Mouse (Mus musculus) left cerebral cortex, adult 9 months (tissue): ENCODE data around the gene Pbx4.

Experiments used
- DNase-seq, 2 experiments: peaks; one replicate each; pipeline ENCODE4 v3.0.0; 2022; ENCODE audit warnings: low spot score in 2 of 2

Gene Pbx4

DNA sequence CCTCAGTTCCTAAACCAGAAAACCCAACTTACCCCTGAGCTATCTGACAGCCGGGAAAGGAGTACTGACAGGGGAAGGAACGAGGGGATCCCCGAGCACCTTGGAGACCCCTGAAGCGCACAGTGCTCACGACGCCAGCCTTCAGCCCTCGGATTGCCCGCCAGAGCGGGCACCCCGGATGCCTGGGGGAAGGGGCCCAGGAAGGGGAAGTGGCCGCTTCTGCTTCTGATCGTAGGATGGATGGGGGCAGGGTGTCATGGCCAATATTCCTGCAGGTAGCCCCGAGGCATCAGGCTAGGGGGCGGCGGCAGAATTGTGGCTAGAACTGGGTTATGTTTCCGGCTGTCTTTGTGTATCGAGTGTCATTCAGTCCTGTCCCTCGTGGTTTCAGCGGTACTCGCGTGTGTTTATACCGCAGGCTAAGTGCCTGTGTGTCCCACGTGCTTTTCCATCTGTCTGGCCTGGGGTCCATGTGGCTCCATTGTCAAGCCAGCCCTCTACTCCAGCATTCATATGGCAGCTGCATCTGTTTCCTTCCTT, 23.4 kb upstream of the Pbx4 start:
- peak in 1 of 2 experiments; percentile 30 for DNase-seq

DNA sequence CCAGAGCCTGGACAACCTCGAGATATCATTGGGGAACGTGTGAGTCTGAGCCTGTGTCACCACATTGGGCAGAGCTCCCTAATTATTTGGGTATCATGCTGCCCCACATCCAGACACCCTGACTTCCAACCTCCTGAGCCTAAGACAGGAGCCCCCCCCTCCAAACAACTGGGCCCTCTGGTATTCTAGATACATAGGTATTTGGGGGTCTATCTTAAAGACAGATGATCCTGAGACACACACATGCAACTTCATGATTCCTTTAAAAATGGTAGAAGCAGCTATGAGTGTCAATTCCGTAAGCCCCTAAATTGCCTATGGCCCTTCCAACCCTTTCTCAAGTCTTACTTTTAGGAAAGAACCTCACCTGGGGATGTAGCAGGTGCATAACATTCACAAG, 22.5 kb upstream of the Pbx4 start:
- no peak for DNase-seq

DNA sequence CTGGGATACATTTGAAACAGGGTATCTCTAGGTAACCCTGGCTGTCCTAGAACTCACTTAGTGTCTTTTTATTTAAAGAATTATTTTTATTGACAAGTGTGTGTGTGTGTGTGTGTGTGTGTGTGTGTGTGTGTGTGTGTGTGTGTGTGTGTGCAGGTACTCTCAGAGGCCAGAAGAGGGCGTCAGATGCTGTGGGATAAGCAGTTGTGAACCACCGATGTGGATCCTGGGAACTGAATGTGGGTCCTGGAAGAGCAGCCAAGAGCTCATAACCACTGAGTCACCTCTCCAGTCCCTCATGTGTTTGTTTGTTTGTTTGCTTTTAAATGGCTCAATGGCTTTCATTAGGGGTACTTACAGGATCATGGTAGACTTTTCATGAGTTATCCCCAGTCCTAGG, 17.4 kb upstream of the Pbx4 start:
- DNase-seq = no peak

DNA sequence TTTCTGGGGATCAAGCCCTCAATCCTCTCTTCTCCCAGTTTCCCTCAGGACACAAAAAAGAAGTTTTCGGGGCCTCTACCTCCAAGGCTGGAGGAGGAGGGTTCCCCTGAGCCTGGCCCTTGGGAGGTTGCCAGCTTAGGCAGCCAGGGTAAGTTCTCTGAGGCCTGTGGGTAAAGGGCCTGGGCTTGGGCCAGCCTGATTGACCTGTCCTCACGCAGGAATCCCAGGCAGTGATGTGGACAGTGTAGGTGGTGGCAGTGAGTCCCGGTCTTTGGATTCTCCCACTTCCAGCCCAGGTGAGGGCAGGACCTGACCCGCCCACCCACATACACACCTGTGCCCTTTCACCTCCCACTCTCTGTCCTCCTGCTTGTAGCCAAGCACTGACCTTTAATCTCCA, 16.9 kb upstream of the Pbx4 start:
- DNase-seq = no peak

DNA sequence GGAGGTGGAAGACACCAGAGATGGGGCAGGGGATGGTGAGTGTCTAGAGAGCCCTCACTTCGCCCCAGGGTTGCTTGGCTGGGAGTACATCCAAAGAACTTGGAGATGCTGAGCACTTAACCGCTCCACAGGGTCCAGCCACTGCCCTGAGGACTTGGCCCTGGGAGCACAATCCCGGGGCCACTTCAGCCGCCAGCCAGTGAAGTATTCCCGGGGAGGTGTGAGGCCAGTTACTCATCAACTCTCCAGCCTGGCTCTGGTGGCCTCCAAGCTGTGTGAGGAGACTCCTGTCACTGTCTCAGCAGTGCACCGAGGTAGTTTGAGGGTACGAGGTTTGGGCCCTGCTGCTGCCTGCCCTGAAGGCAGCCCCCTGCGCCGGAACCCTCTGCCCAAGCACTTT, 11.8 kb upstream of the Pbx4 start:
- no peak for DNase-seq

DNA sequence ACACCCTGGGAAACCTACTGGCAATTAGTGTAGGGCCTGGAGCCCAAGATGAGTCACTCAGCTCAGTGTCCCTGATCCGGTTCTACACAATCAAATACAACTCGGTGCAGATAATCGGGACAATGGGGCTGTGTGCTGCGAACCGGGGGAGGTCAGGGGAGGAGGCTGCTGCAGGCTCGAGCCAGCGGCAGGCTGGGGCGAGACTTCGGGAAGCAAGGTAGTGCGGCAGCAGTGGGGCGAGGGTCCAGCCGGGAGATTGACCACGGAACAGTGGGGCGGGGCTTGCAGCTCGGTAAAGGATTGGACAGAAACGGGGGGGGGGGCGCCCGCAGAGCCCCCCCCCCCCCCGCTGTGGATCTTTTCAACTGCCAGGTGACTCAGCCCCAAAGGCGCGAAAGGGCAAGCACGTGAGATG, 10.3 kb upstream of the Pbx4 start:
- DNase-seq = no peak

DNA sequence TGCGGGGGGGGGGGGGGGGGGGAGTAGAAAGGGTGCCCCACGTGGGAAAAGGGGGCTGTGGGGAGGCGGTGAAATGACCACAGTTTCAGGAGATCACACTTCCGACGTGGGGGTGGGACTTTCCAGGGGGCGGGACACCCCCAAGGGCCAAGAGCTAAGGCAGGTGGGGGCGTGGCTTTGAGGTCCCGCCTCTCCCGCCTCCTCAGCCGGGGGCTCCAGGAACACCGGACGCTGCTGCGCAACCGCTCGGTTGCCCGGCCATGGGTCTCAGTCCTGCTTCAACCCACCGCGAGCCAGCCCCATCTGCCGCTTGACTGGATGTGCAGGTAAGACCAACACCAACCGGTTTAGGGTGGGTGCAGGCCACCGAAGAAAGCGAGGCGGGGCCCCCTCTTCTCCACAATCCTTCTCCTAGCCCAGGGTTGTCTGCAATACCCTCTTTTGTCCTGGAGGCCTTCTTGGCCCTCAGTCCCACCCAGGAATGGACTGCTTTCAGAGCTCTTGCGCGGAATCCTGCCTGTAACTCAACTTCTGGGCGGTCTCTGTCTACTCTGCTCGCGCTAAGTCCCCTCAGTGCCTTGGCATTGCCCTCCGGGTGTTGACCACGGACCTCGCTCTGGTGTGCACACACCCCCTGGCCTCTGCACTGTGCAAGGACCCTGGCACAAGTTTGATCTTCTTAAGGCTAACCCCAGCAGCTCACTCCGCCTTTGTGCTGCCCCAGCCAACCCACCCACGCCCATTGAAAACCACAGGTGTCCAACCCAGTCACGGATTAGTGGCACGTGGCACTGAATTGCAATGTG, 9.7 kb upstream of the Pbx4 start, which contains the start of gene Lpar2:
Lpar2 (plus strand) TSS at position 44 of the 806 bp plus-strand sequence.
- DNase-seq = no peak

DNA sequence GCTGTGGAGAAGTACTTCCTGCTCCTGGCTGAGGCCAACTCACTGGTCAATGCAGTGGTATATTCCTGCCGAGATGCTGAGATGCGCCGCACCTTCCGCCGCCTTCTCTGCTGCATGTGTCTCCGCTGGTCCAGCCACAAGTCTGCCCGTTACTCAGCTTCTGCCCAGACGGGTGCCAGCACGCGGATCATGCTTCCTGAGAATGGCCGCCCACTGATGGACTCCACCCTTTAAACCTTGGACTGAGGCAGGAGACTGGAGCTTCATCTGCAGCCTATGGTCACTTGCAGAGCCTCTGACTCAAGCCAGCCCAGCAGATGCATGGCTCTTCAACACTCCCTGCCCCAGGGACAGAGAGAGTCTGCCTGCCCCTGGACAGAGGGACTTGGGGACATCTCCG, 5.9 kb upstream of the Pbx4 start:
- no peak for DNase-seq

DNA sequence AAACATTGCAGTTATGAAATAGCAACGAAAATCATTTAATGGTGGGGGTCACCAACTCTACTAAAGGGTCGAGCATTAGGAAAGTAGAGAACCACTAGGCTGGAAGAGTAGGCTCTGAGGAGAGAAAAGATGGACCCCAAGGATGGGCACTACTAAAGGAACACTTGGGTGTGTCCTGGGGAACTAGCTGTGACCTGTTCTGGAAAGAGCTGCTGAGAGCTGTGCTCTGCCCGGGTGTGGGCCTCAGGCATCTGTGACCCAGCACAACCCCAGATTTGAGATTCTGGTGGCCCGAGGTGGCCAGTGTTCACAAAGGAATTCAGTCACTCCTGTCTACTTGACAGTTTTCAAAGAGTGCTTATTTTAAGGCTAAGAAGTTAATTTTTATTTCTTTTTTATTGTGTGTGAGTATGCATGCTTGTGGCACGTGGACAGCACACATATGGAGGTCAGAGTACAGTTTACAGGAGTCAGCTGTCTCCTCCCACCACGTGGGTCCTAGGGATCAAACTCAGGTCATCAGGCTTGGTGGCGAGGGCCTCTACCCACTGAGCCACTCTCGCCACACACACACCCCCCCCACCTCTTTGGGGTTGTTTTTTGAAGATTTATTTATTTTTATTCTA, 4.9 kb downstream of the Pbx4 start:
- DNase-seq = no peak

DNA sequence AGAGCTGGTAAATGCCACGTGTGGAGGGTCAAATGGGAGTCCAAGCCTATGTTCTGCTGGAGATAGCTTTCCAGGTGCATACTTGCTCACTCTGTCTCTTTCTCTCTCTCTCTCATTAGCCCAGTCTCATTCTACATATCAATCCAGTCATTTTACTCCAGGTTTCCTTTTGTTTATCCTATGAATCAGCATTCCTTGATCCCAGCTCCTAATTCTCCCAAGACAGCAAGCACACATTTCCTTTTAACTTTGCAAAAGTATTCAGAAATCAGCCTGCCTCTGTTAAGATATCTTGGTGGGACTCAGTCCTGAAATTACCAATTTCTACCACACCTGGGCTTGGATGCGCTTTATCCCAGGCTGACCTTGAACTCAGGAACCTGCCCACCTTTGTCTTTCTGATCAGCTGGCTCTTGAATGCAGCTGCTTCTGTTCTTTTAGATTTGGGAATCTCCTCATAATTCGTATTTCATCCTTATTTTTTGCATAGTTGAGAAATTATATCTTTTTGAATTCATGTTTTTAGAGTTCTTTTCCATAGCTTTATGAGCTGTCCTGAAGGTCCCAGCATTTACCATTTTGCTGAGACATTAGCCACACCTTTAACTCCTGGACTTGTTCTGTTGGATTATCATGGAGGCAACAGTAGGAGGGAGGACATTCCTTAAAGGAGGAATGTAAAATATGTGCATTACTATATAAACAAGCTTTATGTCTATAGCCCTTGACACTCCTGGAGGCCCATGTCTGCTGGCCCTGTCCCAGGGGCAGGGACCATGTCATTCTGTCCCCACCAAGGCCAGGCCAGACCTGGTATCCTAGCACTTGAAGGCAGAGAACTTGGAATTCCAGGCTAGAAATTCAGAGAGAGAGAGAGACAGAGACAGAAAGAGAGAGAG, 15.1 kb downstream of the Pbx4 start:
- no peak for DNase-seq

DNA sequence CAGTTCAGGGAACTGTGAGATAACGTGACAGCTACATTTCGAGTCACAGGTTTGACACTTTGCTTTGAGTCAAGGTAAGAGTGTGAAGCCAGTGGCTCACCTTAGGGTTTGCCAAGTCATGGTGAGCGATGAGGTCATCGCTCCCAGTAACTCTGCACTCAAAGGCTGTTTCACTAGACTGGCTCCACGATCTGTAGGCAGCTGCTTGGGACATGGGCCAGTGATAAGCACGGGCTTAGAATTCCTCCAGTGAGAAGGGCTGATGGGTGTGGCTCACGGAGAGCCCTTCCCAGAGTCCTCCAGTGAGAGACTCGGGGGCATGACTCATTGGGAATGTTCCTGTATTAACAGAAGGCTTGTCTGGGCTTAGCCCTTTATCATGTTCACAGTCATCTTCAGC, 16.7 kb downstream of the Pbx4 start:
- no peak for DNase-seq

DNA sequence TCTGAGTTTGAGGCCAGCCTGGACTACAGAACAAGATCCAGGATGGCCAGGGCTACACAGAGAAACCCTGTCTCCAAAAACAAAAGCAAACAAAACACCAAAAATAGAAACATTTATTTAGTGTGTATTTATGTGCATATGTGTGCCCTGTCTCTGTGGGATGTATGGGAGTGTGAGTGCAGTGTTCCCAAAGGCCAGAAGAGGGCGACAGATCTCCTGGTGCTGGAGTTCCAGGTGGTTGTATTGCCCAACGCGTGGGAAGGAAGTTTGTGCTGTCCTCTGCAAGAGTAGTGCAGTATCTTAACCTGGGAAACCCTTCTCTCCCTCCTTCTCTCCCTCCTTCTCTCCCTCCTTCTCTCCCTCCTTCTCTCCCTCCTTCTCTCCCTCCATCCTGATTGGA, 17.6 kb downstream of the Pbx4 start:
- no peak for DNase-seq

DNA sequence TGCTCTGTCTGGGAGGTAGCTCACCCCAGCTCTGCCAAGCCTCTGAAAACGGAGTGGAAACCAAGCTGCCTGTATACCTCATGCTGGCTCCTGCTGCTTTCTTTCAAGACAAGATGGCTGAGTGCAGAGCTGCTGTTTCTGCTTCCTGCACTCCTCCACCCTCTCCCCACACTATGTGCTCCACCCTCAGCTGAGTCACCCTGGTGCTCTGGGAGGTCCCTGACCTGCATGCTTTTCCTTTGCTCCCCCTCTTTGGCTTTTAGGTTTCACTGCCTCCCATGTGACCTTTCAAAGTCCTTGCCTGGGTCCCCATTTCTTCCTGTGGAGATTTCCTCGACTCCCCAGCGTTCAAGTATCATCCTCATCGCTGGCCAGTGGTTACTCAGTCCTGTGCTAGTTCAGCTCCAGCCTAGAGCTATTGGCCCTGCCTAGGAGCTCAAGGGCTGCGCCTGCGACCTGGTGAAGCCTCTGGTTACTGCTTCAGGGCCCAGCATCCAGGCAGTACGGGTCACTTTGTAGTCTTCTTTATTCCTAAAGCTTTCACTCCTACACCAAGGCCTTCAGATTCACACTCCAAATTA, 18.7 kb downstream of the Pbx4 start:
- no peak for DNase-seq

DNA sequence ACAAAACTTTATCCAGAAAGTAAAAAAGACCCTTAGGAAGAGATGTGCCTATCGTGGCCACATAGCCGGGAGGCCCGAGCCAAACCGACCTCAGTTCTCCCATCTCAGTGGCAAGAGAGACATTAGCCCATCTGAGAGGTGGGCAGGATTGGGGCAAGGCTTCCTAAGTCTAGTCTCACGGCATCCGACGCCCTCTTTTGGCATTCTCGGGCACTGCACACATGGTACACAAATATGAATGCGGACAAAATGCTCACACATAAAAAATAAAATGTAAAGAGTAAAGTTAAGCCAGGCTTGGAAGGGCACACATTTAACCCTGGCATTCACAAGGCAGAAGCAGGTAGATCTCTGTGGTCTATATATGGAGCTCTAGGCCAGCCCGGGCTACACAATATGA, 21.6 kb downstream of the Pbx4 start:
- DNase-seq = no peak

DNA sequence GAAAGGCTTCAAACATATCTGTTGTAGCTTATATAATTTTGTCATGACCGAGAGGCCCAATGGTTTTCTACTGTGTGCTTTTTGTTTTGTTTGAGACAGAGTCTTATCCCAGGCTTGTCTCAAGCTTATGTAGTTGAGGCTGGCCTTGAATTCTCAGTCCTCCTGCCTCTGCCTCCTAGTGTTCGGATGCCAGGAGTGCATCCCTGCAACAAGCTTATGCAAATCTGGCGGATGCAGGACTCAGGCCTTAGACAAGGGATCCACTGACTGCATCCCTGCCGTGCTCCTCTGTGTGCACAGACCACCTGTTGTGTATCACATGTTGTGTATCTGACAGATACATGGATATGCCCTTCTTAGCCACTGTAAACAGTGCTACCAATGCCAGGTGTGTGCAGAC, 28.5 kb downstream of the Pbx4 start:
- DNase-seq = no peak

DNA sequence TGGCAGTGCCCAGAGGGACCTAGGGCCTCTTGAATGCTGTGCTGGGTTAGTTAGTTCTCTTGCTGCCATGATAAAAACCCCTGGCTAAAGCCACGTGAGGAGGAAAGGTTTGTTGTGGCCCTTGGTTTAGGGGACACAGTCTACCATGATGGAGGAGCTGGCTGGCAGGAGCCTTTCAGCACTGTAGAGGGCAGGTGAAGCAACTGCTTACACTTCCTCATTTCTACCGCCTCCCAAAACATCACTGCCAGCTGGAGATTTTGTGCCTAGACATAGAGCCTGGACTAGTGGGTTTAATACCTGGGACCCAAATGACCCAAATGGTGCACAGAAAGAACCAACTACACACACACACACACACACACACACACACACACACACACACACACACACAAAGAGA, 29.0 kb downstream of the Pbx4 start:
- DNase-seq = no peak

DNA sequence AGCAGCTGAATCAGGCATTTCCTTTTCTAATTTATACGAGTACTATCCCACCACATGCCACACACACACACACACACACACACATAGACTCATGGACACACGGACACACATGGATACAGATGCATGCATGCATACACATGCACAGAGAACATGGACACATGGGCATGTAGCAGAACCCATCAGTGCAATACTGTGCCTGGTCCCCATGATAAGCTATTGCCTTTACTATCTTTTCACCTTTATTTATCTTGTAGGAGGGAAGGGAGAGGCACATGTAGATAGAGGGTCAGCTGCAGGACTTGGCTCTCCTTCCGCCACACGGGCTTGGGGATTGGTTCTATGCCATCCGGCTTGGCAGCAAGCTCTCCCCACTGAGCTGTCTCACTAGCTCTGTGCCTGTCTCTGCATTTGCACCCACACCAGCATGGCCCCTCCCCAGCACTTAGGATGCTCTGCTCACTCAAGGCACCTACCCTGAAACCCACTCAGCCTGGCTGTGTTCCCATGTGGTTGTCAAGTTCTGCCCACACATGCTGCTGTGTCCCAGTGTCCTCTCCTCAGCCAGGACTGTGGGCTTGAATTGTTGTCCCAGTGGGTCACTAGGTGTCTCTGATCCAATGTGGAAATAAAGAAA, 31.2 kb downstream of the Pbx4 start:
- DNase-seq = peak in 1 of 2 experiments; percentile 40

DNA sequence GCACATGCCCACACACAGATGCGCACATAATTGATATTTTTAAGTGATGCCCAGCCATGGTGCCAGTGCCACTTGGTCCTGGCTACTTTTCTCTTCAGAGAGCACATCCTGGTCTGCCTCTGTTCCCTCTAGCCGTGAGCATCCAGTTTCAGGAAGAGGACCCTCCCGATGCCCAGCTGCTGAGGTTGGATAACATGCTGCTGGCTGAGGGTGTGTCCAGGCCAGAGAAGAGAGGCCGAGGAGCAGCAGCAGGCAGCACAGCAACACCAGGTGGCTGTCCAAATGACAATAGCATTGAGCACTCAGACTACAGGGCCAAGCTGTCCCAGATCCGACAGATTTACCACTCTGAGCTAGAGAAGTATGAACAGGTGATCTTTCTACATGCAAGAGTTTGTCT, 31.9 kb downstream of the Pbx4 start:
- DNase-seq = no peak

DNA sequence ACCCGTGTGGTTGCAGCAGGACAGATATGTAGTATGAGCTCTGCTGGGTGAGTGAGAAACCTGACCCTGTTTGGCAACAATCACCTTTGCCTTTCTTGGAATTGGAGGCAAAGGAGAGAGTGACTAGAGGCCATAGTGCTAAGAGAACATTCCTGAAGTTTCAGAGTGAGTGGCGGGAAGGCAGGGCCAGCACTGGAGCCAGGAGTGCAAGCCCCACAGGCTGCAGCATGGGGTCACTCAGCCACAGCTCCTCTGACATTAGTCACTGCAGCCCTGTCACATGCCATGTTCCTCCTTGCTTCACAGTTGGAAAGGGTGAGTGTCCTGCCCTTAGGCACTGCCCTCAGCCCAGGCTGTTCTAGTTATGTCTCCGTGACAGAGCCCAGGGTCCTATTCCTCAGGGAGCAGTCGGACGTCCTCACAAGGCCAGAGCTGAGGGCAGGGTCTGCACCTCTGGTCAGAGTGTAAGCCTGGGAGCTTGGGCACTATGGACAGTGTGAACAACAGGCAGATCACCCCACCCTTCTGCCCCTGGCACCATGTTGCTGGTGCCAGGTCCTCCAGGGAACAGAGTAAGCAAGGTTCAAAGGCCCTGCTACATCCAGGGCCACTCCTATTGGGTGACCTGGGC, 35.5 kb downstream of the Pbx4 start:
- no peak for DNase-seq

DNA sequence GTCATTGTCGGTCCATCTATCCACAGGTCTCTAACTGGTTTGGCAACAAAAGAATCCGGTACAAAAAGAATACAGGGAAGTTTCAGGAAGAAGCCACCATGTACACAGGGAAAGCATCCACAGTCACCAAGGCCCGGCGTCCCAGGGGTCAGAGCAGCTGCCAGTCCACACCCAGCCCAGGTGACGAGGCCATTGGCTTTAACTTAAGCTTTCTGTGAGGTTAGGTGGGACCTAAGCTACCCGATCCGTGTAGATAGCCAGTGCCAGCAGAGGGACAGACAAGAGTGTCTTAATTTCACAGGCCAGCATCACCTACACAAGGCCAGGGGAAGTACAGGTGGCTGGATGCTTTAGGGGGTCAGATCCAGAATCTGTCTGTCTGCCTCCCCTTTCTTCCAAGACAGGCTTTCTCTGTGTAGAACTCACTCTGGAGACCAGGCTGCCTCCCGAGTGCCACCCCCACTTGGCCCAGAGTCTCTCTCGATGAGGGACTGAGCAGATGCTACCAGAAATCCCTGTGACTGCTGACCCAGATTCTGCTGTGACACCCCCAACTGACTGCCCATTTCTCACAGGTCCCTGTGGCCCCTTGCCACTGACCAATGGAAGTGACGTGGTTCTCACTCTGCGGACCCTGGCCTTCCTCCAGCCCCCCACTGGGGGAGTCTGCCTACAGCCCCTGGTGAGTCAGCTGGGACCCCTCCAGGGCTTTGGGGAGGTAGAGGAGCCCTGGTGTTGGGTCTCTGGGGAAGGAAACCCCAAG, 37.9 kb downstream of the Pbx4 start:
- DNase-seq = no peak
